Mouse (Mus musculus) thymus, postnatal 25 days (tissue): ENCODE results near the gene Gp6.
"Not testable (repeated sequence)": the region's sequence is repeated elsewhere in the genome, so short reads cannot be mapped to it uniquely, and the experiment has no call there.

Experiments
- DNase-seq: peaks from one replicate; pipeline ENCODE4 v3.0.0; 2022

The Gp6 gene

GRCm38 (mm10) chr7:4397730-4398129, at the start of gene Gp6:
Gene Gp6, minus strand, starts transcription at chr7:4397744.
- no peak for DNase-seq

- DNase-seq = peak; percentile 13
These were observed 49.6 kb upstream of the Gp6 start for GRCm38 (mm10) chr7:4447138-4447537.

GRCm38 (mm10) chr7:4445216-4445791, 47.8 kb upstream of the Gp6 start, which contains the start of gene Rdh13:
Gene Rdh13, minus strand, starts transcription at chr7:4445649.
- peak; percentile 75 for DNase-seq

- DNase-seq = no peak
These were observed 43.0 kb upstream of the Gp6 start for GRCm38 (mm10) chr7:4440549-4440948.

- DNase-seq = no peak
These were observed 40.2 kb upstream of the Gp6 start for GRCm38 (mm10) chr7:4437721-4438120.

GRCm38 (mm10) chr7:4432026-4432425, 34.5 kb upstream of the Gp6 start:
- no peak for DNase-seq

GRCm38 (mm10) chr7:4431548-4431947, 34.0 kb upstream of the Gp6 start:
- DNase-seq = peak; percentile 78

GRCm38 (mm10) chr7:4430246-4430844, 32.8 kb upstream of the Gp6 start:
- no peak for DNase-seq

GRCm38 (mm10) chr7:4427161-4427912, 29.8 kb upstream of the Gp6 start:
- peak; percentile 84 for DNase-seq

GRCm38 (mm10) chr7:4420230-4420629, 22.7 kb upstream of the Gp6 start:
- no peak for DNase-seq

GRCm38 (mm10) chr7:4419681-4420080, 22.1 kb upstream of the Gp6 start:
- DNase-seq = no peak

- not testable (repeated sequence) for DNase-seq
These were observed 14.9 kb upstream of the Gp6 start for GRCm38 (mm10) chr7:4412406-4412805.

- DNase-seq = no peak
These were observed 24.0 kb downstream of the Gp6 start for GRCm38 (mm10) chr7:4373521-4373920.

GRCm38 (mm10) chr7:4337509-4337908, 60.0 kb downstream of the Gp6 start, which contains the start of gene Ncr1:
Gene Ncr1, plus strand, starts transcription at chr7:4337724.
- no peak for DNase-seq

GRCm38 (mm10) chr7:4323301-4323700, 74.2 kb downstream of the Gp6 start:
- DNase-seq = no peak
